Mouse (Mus musculus): ENCODE measurements around the gene Gm28051. TPM values are rescaled to one million over a fixed set of nuclear protein-coding genes. Genes with fewer than 3 reads are reported as not detected.
A peak's percentile ranks its signal among the peaks of the same experiment; 100 is the strongest.

Gm28051 gene
- polyA plus RNA-seq, 1 experiment from 2014 or later: not detected

DNA sequence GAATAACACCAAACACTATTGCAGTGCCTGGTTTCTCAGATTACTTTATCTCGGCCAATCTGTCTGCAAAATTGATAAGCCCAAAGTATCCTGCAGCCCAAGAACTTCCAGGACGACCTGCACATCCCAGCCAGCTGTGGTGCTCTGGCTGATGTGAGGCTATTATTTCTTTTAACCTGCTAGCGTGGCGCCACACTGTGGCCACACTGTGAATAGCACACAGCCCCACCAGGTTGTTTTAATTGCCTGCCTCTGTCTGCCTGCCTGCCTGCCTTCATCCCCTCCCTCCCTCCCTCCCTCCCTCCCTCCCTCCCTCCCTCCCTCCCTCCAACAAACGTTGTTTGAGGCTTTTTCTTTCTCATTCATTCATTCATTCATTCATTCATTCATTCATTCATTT, 24.2 kb downstream of the Gm28051 start:
- no peaks in the 10 kb centered on the region for H3K27me3 ChIP-seq (ENCODE audit: low read depth, poor library complexity, severe bottlenecking)
- 12% methylated on average over 5 of the region's 5 CpGs for WGBS
- no peaks in the 10 kb centered on the region for H3K36me3 ChIP-seq
- peaks cover 26% of the 10 kb centered on the region for H3K4me1 ChIP-seq
- peak; percentile 64 for DNase-seq (ENCODE audit: low spot score)
- no peaks in the 10 kb centered on the region for H3K9me3 ChIP-seq (replicated peaks)
- H3K4me3 ChIP-seq: no peak overlapping the region
- no peak overlapping the region for H3K27ac ChIP-seq (replicated peaks)

GRCm38 (mm10) chr12:102730798-102731619, 26.6 kb downstream of the Gm28051 start:
- H3K9me3 ChIP-seq (replicated peaks): no peaks in the 10 kb centered on the region
- peak overlapping the region; percentile 38 for H3K4me3 ChIP-seq
- H3K27ac ChIP-seq (replicated peaks): peak overlapping the region; percentile 91
- DNase-seq (ENCODE audit: low spot score): no peak
- no peaks in the 10 kb centered on the region for H3K27me3 ChIP-seq (ENCODE audit: low read depth, poor library complexity, severe bottlenecking)
- 49% methylated on average over 16 of the region's 16 CpGs for WGBS
- H3K36me3 ChIP-seq: no peaks in the 10 kb centered on the region
- peaks cover 26% of the 10 kb centered on the region for H3K4me1 ChIP-seq

GRCm38 (mm10) chr12:102729855-102730797, 27.4 kb downstream of the Gm28051 start:
- Histone ChIP-seq H3K4me1 (peaks cover 26% of the 10 kb centered on the region), H3K27me3 (ENCODE audit: low read depth, poor library complexity, severe bottlenecking) (no peaks in the 10 kb centered on the region), H3K27ac (replicated peaks) (peak overlapping the region; percentile 91), H3K4me3 (peak overlapping the region; percentile 38), H3K36me3 (no peaks in the 10 kb centered on the region), H3K9me3 (replicated peaks) (no peaks in the 10 kb centered on the region)
- DNase-seq (ENCODE audit: low spot score): peak; percentile 91
- WGBS: 36% methylated on average over 26 of the region's 26 CpGs

DNA sequence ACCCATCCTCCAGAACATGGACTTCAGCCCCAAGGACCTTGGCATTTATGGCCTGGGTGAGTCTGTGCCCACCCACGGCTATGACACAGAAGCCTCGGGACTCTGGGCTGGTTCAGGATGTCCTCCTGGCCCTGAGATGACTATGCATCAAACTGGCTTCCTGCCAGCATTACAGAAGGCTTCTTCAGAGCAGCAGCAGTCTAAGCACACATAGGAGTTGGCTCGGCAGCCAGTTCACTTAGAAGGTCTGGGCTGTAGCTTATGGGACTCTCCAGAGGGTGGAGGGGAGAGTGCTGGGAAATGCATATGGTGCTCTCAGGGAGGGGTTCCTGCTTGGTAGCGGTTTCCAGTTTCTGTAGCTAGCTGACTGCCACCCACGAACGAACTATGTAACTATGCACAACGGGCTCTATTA, 31.8 kb downstream of the Gm28051 start:
- H3K27me3 ChIP-seq (ENCODE audit: low read depth, poor library complexity, severe bottlenecking): no peaks in the 10 kb centered on the region
- H3K9me3 ChIP-seq (replicated peaks): no peaks in the 10 kb centered on the region
- no peak for DNase-seq (ENCODE audit: low spot score)
- H3K27ac ChIP-seq (replicated peaks): no peak overlapping the region
- H3K4me3 ChIP-seq: no peak overlapping the region
- no peaks in the 10 kb centered on the region for H3K36me3 ChIP-seq
- WGBS: 85% methylated on average over 7 of the region's 7 CpGs
- peaks cover 30% of the 10 kb centered on the region for H3K4me1 ChIP-seq

DNA sequence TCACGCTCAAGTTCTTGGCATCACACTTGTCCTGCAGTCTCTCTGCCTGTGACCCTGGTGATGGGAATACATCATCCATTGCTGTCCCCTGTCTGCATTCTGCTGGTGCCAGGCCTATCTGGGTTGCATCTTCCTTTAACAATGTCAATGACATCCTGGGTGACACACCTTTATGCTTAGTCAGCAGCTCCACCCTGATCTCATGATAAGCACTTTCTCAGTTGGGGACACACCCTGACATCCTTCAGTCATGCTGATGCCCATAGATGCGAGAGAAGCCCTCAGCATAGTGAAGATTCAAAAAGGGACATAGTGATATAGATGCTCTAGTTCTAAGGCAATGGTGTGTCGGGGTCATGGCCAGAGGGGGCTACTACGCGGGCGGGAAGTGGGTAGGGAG, 32.4 kb downstream of the Gm28051 start:
- H3K27ac ChIP-seq (replicated peaks): no peak overlapping the region
- H3K9me3 ChIP-seq (replicated peaks): no peaks in the 10 kb centered on the region
- H3K27me3 ChIP-seq (ENCODE audit: low read depth, poor library complexity, severe bottlenecking): no peaks in the 10 kb centered on the region
- 87% methylated on average over 6 of the region's 6 CpGs for WGBS
- H3K36me3 ChIP-seq: no peaks in the 10 kb centered on the region
- H3K4me3 ChIP-seq: no peak overlapping the region
- DNase-seq (ENCODE audit: low spot score): no peak
- H3K4me1 ChIP-seq: peaks cover 24% of the 10 kb centered on the region

GRCm38 (mm10) chr12:102723861-102724260, 33.7 kb downstream of the Gm28051 start:
- 88% methylated on average over 6 of the region's 6 CpGs for WGBS
- Histone ChIP-seq H3K4me1 (peaks cover 24% of the 10 kb centered on the region), H3K36me3 (no peaks in the 10 kb centered on the region), H3K4me3 (no peak overlapping the region), H3K27me3 (ENCODE audit: low read depth, poor library complexity, severe bottlenecking) (no peaks in the 10 kb centered on the region), H3K27ac (replicated peaks) (no peak overlapping the region), H3K9me3 (replicated peaks) (no peaks in the 10 kb centered on the region)
- no peak for DNase-seq (ENCODE audit: low spot score)

DNA sequence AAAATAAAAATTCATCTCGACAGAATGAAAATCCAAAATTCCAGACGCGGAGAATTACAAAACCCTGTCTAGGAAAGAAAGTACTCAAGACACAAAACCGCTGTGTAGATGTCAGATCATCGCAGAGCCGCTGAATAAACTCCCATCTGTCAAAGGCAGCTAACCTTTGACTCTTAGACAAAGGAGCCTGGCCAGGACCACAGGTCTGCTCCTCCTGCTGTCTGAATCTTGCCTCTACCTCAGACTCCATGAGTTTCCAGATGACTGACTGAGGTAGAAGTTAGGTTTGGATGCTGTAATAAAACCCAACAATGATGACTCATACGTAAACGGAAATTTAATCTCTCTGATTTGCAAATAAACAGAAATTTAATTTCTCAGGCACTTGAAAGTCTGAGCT, 34.6 kb downstream of the Gm28051 start:
- H3K27ac ChIP-seq (replicated peaks): no peak overlapping the region
- DNase-seq (ENCODE audit: low spot score): no peak
- no peaks in the 10 kb centered on the region for H3K9me3 ChIP-seq (replicated peaks)
- H3K4me3 ChIP-seq: no peak overlapping the region
- 69% methylated on average over 8 of the region's 8 CpGs for WGBS
- no peaks in the 10 kb centered on the region for H3K27me3 ChIP-seq (ENCODE audit: low read depth, poor library complexity, severe bottlenecking)
- H3K4me1 ChIP-seq: peaks cover 24% of the 10 kb centered on the region
- H3K36me3 ChIP-seq: no peaks in the 10 kb centered on the region

GRCm38 (mm10) chr12:102722451-102722850, 35.1 kb downstream of the Gm28051 start:
- Histone ChIP-seq H3K9me3 (replicated peaks) (no peaks in the 10 kb centered on the region), H3K4me3 (no peak overlapping the region), H3K36me3 (no peaks in the 10 kb centered on the region), H3K27ac (replicated peaks) (peak overlapping the region; percentile 53), H3K27me3 (ENCODE audit: low read depth, poor library complexity, severe bottlenecking) (no peaks in the 10 kb centered on the region), H3K4me1 (peaks cover 24% of the 10 kb centered on the region)
- DNase-seq (ENCODE audit: low spot score): no peak
- 56% methylated on average over 11 of the region's 11 CpGs for WGBS

- peak; percentile 59 for DNase-seq (ENCODE audit: low spot score)
- Histone ChIP-seq H3K4me1 (peaks cover 24% of the 10 kb centered on the region), H3K9me3 (replicated peaks) (no peaks in the 10 kb centered on the region), H3K4me3 (no peak overlapping the region), H3K27ac (replicated peaks) (no peak overlapping the region; the same call in 1 of the 2 replicates), H3K27me3 (ENCODE audit: low read depth, poor library complexity, severe bottlenecking) (no peaks in the 10 kb centered on the region), H3K36me3 (no peaks in the 10 kb centered on the region)
- WGBS: 32% methylated on average over 13 of the region's 13 CpGs
Observed at GRCm38 (mm10) chr12:102719552-102720315, 37.8 kb downstream of the Gm28051 start.

GRCm38 (mm10) chr12:102714654-102715395, 42.7 kb downstream of the Gm28051 start:
- 86% methylated on average over 10 of the region's 10 CpGs for WGBS
- Histone ChIP-seq H3K4me1 (peaks cover 21% of the 10 kb centered on the region), H3K27me3 (ENCODE audit: low read depth, poor library complexity, severe bottlenecking) (no peaks in the 10 kb centered on the region), H3K27ac (replicated peaks) (no peak overlapping the region), H3K9me3 (replicated peaks) (no peaks in the 10 kb centered on the region), H3K4me3 (no peak overlapping the region), H3K36me3 (no peaks in the 10 kb centered on the region)
- DNase-seq (ENCODE audit: low spot score): no peak

GRCm38 (mm10) chr12:102714116-102714515, 43.4 kb downstream of the Gm28051 start:
- H3K4me1 ChIP-seq: peaks cover 16% of the 10 kb centered on the region
- 69% methylated on average over 2 of the region's 2 CpGs for WGBS
- no peaks in the 10 kb centered on the region for H3K36me3 ChIP-seq
- no peak overlapping the region for H3K27ac ChIP-seq (replicated peaks)
- H3K4me3 ChIP-seq: no peak overlapping the region
- no peaks in the 10 kb centered on the region for H3K9me3 ChIP-seq (replicated peaks)
- DNase-seq (ENCODE audit: low spot score): no peak
- no peaks in the 10 kb centered on the region for H3K27me3 ChIP-seq (ENCODE audit: low read depth, poor library complexity, severe bottlenecking)
